Mouse (Mus musculus) neural tube, postnatal 0 days (tissue): ENCODE data around the gene Tmsb10. TPM values are rescaled to one million over a fixed set of nuclear protein-coding genes. Genes with fewer than 3 reads are reported as not detected.

Experiments
- polyA plus RNA-seq: library from polyadenylated mRNA; unstranded; fragments of >200 nt; fragmentation: Nextera tagmentation; extraction: Ambion mirVana; gene quantifications from 2 replicates; pipeline ENCODE4 v1.2.1, GENCODE M21; 2015

Gene Tmsb10
- polyA plus RNA-seq, result 4,995 and 5,304 TPM in 2 replicates

DNA sequence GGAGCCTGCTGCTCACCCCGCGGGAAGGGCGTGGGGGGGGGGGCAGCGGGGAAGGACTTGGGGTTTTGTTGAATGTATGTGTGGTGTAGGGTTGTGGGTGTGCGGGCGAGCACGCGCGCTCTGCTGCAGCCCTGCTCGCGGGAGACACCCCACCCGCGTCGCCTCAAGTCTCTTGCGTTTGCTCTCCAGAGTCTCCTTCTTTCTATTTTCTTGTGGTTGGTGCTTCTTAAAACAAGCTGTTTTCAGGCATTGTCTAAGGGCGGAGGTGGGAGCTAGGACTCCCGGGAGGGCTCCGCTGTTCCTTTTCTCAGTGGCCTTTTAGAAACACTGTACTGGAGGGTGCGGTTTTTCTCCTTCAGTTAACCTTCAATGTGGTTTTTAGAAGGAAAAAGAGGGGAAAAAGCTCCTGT lies at the start of gene Tmsb10:
Gene Tmsb10 (minus strand): TSS at position 87 of the 410 bp plus-strand sequence.

Other genes with a start within 250 kb of the Tmsb10 start
- gene Tcf7l1, start 169.5 kb downstream of the Tmsb10 start, polyA plus RNA-seq, result 7.2 and 7.8 TPM in 2 replicates
- 57.2 and 61.4 TPM in 2 replicates for gene Kcmf1, start 58.8 kb downstream of the Tmsb10 start, polyA plus RNA-seq